Mouse (Mus musculus) ovary, postnatal 36 days (tissue): ENCODE measurements around the gene Foxp4.

Experiments used
- DNase-seq: peaks from one replicate; pipeline ENCODE4 v3.0.0; 2022; ENCODE audit warnings: low spot score, mixed read lengths

The Foxp4 gene

DNA sequence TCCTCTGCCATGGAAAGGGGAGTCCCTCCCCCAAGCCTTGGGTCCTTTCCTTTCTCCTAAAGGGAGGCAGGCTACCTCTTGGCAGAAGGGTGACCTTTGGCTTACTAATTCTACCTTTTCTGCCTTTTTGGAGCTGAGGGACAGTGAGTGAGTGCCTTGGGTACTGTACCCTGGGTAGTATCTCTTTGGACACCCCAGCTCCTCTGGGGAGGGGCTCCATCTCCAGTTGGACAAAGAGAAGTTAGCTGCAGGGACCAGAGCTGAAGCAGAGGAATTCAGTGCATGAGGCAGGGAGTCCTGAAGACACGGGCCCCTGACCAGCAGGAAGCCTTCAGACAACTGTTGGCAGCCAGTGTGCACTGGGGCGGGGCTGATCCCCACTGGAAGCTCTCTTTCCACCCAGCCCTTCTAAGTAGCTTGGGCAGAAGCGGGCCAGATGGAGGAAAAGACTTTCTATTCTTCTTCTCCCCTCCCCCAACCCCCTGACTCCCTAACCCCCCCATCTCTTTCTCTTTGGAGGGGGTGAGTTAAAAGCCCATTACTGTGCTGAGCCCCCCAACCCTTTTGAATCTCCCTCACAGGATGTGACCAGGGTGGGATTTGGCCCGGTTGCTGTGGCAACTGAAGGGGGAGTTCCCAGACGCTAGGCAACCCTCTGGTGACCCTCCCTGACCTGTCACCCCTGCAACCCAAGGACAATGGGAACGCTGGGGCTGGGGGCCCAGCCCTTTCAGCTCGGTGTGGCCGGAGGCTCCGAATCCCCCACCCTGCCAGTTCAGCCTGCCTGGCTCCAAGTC lies 26.3 kb downstream of the Foxp4 start:
- DNase-seq: no peak

- DNase-seq: no peak
These were observed 34.7 kb downstream of the Foxp4 start for GRCm38 (mm10) chr17:47889727-47890126.

GRCm38 (mm10) chr17:47889267-47889666 lies 35.2 kb downstream of the Foxp4 start:
- no peak for DNase-seq

DNA sequence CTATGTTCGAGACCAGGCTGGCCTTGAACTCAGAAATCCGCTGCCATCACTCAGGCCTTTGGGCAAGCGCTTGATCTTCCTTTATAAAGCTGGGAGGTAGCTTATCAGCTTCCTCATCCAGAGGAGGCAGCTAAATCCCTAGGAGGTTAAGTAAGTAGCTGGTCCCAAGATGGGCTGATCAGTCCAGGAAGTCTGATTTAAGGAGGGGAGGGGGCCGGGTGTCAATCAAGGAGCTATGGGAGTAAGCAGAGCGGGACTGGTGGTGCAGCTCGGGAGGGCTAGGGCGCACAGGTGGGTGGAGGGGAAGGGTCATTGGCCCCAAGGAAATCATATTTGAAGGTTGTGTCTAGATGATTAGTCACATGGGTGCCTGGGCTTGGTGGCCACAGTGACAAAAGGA lies 35.8 kb downstream of the Foxp4 start:
- DNase-seq: no peak

DNA sequence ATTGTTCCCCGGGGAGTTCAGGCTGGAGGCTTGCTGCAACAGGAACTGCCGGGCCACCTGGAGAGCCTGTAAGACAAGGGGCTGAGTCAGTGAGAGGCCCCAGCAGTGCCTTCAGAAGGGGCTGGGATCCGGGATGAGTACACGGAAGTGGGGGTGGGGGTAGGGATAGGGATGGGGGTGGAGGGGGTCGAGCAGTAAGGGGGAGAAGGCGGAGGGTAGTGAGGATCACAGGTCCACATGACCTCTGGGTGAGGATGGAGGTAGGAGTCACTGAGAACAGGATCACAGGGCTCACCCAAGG lies 36.3 kb downstream of the Foxp4 start:
- no peak for DNase-seq

GRCm38 (mm10) chr17:47887381-47888154 lies 36.9 kb downstream of the Foxp4 start:
- no peak for DNase-seq

DNA sequence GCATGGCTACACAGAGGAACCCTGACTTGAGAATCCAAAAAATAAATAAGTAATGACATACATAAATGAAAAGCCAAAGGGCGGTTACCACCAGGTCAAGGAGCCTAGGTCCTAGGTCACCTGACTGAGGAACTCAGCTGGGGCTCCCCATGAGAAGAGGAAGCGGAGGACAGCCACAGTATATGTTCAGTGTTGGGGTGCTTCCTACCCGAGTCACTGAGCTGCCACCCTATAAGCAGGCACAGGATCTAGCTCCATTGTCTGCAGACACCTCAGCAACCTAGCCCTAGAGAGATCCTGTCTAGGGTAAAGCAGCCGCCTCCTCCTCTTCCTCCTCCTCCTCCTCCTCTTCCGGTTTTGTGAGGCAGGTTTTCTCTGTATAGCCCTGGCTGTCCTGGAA lies 41.3 kb downstream of the Foxp4 start:
- no peak for DNase-seq

GRCm38 (mm10) chr17:47881330-47881729 lies 43.1 kb downstream of the Foxp4 start:
- no peak for DNase-seq

GRCm38 (mm10) chr17:47879207-47879606 lies 45.2 kb downstream of the Foxp4 start:
- no peak for DNase-seq

DNA sequence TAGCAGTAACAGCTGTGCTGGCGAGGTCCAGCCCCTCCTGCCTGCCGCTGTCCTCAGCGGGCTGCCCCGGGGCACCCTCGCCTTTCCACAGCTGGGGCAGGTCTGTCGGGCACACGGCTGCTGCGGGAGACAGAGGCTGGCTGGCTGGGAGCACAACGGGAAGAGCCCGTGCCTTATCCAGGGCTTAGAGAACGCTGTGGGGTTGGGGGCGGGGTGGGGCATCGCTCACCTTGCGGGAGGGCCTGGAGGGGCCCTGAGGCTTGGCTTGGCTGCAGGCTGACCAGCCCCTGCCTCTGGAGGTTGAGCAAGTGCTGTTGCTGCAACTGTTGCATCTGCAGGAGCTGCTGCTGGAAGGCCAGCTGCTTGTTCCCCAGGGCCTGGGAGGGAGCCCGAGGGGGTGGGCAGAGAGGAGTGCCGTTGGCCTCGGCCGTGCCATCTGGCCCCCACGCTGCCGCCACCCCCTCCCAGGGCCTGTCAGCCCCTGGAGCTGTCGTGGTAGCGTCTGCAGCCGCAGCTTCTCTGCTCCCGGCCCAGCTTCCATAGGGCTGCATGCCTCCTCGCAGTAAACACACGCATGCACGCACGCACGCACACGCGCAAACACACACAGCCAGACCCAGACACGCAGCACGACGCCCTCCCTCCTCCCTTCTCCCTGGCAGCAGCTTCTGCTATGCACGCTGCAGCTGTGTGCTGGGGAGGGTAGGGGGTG lies 45.9 kb downstream of the Foxp4 start:
- no peak for DNase-seq

GRCm38 (mm10) chr17:47877715-47878377 lies 46.6 kb downstream of the Foxp4 start:
- no peak for DNase-seq

DNA sequence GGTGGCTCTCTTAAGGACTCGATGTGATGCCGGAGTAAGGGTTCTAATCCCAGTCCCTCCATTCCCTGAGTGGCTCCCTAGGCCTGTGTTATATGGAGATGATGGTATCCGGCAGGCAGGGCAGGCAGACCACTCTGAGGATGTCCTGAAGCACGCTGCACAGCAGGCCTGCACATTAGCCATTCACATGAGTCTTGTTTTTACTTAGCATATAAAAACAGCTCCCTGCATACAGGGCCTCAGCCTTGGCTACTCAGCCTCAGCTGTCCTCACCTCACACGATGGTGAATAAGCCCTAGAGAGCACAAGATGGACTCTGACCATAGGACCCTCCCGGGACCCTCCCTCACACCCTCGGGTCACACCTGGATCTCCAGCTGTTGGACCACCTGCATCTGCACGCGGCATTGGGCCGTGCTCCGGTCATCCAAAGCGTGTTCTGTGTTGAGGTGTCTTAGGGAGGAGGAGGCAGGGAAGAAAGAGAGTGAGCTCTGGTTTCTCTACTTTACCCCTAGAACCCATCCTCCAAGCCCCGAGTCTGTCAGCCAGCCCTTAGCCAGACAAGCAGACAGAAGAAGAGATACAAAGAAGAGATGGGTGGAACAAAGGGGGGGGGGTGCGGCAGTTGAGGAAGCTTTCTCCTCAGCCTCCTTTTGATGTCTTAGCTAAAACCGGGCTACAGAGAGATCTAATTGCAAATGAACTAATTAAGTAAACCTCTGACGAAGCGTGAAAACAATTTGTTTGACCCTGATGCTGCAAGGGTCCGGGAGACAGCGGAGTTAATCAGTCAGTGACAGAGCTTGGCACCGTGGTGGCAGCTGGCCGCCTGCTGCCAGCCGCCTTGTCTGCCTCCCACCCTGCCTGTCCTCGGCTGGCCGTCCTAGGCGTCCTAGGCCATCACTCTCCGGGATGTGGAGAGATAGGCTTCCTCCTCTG lies 47.4 kb downstream of the Foxp4 start:
- DNase-seq: no peak

GRCm38 (mm10) chr17:47873341-47873791 lies 51.1 kb downstream of the Foxp4 start:
- DNase-seq: peak; percentile 78

GRCm38 (mm10) chr17:47872311-47873011 lies 52.0 kb downstream of the Foxp4 start:
- no peak for DNase-seq

GRCm38 (mm10) chr17:47869874-47870273 lies 54.6 kb downstream of the Foxp4 start:
- no peak for DNase-seq

GRCm38 (mm10) chr17:47866037-47866436 lies 58.4 kb downstream of the Foxp4 start:
- peak; percentile 41 for DNase-seq

DNA sequence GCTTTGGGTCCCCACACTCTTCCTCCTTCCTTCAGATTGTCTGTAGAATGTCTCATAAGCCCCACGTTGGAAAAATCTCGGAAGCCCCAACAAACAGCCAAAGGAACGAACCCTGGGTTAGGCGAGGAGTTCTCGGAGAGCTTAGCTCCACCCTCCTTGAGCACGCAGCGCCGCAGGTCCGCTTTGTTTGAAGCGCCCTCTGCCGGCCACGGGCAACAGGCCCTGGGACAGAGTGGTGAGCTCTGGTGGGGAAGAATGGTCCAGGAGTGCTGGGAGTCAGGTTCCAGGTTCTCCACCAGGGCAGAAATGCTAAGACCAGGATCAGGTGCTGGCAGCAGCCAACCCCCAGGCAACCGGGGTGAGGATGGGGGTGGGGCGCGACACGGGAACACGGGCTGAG lies 59.9 kb downstream of the Foxp4 start:
- DNase-seq: peak; percentile 89

DNA sequence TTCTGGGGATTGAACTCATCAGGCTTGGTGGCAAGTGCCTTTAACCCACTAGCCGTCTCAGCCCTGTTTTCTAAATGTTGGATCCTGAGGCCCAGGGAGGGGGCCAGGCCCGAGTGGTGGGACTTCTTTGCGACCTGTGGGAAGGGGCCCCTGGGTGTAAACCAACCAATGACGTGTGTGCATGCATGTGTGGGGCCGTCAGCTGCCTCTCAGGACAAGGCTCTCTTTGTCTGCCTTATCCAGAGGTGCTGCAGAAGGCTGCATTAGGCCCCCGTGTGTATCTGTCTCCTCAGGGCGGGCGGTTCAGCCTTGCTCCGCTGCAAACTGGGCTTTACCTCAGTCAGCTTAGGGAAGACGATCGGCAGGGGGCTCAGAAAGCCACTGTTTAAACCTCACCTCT lies 61.0 kb downstream of the Foxp4 start:
- DNase-seq: no peak

DNA sequence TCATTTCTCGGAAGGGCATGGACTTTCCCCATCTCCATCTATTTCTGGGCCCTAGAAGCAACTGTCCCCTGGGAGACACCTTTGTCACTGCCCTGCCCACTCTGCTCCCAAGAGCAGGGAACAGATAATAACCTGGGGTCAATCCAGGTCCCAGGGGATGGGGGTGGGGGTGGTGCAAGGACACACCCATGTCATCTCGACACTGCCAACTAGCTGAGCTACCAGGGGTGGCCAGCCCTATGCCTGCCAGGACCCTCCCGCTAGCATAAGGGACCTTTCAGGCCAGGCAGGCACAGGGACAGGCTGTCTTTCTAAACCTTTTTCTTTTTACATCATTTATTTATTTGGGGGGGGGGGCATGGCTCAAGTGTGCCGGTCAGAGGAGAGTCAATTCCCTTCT lies 61.4 kb downstream of the Foxp4 start:
- DNase-seq: no peak

GRCm38 (mm10) chr17:47855544-47855943 lies 68.9 kb downstream of the Foxp4 start:
- DNase-seq: no peak

DNA sequence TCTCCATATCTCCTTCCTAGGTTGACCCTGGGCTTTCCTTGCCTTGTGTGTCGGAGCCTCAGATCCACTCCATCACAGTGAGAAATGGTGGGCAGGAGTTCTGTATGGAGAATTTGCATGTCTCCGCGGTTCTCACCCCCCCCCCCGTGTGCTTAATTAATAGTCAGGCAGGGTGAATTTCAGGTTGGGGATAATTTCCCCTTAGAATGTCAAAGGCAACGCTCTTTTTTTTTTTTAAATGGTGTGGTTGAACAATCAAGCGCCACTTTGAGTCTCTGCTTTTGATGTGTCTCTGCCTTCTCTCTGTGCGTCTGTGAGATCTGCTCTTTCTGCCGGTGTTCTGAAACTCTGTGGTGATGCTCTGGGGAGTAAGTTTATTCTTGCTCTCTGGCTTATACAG lies 69.5 kb downstream of the Foxp4 start:
- no peak for DNase-seq
